Mouse (Mus musculus): ENCODE measurements around the gene Tra2a.

DNA sequence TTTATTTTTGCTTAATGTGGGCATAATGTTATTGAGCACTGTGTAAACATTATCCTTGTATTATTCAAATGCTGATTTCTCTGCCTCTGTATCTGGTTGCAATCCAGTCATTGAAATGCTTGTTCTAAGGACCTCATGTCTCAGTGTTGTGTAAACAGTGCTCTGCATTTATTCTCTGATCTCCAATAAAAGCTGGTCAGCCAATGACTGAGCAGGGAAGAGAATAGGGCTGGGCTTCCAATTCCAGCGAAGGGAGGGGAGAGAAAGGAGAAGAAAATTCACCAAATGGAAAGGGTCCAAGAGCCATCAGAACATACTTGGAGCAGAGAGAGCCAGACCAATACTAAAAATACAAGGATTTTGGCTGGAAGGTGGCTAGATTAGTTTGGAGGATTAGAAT, 17.1 kb upstream of the Tra2a start:
- TF ChIP-seq CTCF (IDR thresholded peaks at IDR 0.05; ENCODE audit: low read depth) (no peak), EP300 (IDR thresholded peaks at IDR 0.05; ENCODE audit: low read depth) (no peak)
